Mouse (Mus musculus) urinary bladder, postnatal 36 days (tissue): ENCODE results near the gene Pdzk1.
A peak's percentile ranks its signal among the peaks of the same experiment; 100 is the strongest.

ENCODE experiments used
- DNase-seq, 2 experiments: peaks; one replicate each; pipeline ENCODE4 v3.0.0; 2022; ENCODE audit warnings: low spot score in 2 of 2, mixed read lengths in 1 of 2

Pdzk1 gene

DNA sequence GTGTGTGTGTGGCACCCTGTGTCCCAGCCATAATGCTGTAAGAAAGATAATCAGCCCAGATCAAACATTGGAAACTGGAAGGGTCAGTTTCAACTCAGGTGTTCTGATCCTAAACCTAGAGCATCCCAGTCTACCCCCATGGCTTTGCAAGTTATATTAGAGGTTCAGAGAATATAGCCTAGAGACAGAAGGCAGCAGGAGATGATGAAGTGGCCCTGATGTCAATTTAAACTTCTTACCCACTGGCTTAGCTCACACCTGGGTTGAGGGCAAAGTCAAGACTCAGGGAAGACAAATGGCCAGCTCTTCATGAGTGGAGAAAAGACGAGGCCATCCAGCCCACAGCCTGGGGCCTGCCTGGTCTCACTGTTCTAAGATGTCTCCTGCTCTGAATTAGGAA, at the start of gene Pdzk1, which contains the start of gene Cd160:
TSS of gene Pdzk1 (plus strand) at position 301 of the 400 bp plus-strand sequence.
TSS of gene Cd160 (minus strand) at position 368 of the 400 bp plus-strand sequence.
- no peak for DNase-seq

DNA sequence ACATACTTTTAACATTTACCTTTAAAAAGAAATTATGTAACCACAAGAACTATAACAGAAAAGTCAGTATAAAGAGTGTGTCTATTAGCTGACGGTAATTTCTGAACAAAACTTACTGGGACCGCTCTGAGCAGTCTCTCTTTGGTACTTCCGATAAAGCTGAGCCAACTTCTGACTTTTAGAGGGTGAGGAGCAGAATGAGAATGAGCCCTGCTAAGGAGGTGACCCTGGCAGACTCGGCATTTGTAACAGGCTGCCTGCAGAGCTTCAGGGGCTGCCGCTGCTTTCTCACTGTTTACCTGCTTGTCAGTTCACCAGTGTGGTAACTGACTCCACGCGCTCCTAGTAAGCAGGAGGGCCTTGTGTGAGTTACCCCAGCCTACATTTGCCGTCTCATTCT, 46.8 kb upstream of the Pdzk1 start:
- DNase-seq, result no peak

DNA sequence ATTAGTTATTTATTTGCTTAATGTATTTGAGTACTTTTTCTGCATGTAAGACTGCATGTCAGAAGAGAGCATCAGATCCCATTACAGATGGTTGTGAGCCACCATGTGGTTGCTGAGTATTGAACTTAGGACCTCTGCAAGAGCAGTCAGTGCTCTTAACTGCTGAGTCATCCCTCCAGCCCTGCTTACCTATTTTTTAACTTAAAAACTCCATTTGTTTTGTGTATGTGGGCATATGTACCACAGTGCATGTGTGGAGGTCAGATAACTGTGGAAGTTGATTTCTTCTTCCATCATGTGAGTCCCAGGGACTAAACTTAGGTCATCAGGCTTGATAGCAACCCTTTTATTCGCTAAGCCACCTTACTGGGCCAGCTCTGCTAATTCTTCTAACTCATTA, 41.3 kb upstream of the Pdzk1 start:
- no peak for DNase-seq

DNA sequence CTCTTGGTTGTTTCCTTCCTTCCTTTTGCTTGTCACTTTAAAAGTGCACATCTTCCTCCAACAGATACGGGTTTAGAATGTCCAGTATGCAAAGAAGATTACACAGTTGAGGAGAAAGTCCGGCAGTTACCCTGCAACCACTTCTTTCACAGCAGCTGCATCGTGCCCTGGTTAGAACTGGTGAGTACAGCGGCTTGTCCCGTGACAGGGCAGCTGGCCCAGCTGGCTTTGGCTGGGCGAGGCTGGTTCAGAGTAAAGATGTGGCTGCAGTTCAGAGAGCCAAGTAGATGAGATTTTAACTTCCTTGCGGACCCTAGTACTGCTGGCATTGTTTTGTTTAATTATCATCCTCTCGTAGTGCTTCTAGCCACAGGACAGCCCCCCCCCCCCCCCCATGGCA, 40.6 kb upstream of the Pdzk1 start:
- no peak for DNase-seq

DNA sequence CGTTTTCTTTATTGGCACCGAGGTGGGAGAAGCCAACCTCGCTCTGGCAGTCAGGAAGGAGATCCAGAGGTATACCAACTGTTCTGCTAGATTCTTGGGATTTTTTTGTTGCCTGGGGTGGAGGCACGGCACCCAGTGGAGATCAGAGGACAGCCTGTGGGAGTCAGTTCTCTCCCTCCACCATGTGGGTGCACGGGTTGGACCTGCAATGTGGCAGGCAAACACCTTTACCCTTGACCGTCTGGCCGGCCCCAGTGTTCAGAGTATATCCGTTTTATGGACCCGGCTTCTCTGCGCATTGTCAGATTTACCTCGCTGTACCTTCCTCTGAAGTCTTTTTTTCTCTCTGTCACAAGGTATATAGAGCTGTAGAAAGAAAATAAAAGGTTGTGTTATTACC, 28.8 kb upstream of the Pdzk1 start:
- no peak for DNase-seq

DNA sequence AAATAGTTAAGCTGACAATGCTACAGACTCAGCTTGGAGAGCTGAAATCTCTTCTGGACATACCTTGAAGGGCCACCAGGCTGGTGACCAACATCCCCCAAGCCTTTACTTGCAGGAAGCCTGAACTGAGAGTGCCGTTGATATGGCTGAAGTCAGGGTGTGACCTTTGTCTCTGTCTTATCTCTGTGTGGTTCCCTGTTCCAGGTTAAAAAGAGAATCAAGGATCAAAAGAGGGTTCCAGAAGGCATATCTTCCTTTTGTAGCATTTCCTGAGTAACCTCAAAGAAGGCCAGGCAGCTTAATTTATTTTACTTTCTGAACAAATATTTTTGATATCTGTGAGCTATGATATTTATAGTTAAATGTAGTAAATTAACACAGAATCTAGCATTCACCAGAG, 26.9 kb upstream of the Pdzk1 start:
- no peak for DNase-seq

DNA sequence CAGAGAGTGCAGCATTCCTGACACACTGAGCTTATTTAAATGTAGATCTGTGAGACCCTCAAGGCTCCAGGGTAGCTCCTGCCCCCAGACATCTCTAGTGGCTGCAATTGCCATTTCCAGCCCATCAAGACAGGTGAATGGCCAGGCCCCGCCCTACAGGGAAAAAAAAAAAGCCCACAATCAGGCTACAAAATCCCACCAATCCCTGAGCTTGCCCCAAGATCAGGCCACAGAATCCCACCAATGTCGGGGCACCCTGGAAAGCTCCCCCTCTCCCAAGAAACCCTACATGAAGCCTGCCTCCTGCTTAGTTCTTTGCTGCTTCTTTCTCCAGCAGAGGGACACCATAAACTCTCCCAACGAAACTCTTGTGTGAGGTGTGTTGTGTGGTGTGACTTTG, 20.9 kb upstream of the Pdzk1 start:
- no peak for DNase-seq

DNA sequence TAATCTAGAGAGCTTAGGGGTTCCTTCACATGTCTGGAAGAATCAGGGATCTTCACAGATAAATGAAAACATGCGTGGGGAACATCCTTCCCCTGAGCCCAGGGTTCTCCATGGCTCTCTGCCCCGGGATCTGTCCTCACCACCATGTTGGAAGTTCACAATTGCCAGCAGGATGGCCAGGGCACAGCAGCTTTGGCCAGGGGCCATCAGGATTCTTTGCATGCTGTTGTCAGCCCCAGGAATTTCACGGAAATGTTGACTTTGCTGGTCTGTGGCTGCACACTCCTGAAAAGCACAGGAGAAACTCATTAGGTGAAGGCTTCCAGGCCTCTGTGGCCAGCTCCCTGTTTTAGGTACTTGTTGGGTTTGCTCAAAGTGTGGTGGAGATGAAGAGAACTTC, 20.4 kb upstream of the Pdzk1 start:
- no peak for DNase-seq

DNA sequence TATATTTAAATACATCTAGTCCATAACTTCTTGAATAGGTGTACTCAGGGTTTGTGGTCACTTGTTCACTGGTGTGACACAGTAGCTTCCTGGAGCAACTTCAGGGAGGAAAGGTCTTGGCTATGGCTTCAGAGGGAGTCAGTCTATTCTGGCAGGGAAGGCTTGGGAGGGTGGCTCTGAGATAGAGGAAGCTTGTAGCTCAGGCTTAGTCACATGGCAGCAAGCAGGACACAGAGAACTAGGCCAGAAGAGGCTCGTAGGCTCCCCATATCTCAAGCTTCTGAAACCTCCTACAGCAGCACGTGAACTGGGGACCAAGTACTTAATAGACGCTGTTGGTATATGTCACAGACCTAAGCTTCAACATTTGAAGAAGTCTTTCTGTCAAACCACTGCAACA, 17.9 kb upstream of the Pdzk1 start:
- no peak for DNase-seq

DNA sequence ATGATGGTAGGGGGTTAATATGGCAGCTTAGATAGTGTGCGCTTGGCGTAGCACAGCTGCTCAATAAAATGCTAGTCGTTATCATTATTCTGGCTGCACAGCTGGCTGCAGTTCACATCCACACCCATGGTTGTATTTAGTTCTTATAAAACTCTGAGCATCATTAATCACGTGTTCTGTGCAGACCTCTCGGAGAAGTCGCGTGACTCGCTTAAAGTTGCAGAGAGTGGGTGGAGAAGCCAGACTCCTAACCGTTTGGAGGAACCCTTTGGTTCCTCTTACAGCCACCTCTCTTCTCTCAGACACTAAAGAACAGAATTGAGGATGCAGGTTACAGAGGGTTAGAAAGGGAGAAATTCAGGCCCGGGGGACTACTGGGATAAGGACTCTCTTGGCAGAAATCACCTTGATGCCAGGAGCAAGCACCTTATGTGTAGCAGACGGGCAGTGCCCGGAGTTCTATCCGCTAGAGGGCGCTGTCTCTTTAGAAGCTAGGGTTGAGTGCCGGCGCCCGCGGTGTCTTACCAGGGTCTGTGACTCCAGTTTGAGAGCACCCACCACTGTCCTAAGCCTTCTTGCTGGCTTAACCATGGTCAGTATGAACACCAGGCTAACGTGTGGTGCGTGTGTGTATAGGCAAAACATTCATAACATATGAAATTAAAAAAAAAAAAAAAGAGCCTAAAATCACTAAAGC, 16.5 kb upstream of the Pdzk1 start:
- DNase-seq, result peak; percentile 71 to 72

DNA sequence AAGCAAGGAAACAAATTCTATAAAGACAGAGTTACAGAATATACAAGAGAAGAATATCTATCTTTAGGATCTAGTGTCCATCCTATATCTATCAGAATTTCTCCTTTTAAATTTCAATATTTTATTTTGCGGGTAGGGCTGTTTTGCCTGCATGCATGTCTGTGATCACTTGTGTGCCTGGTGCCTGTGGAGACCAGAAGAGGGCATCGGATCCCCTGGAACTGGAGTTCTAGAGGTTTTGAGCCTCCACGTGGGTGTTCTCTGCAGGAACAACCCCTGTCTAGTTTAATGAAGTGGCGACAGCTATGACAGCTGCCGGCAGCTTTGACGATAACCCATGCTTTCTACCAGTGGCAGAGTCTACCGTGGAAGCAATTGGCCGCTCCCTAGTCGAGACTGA, 16.0 kb upstream of the Pdzk1 start:
- peak; percentile 23 to 26 for DNase-seq

DNA sequence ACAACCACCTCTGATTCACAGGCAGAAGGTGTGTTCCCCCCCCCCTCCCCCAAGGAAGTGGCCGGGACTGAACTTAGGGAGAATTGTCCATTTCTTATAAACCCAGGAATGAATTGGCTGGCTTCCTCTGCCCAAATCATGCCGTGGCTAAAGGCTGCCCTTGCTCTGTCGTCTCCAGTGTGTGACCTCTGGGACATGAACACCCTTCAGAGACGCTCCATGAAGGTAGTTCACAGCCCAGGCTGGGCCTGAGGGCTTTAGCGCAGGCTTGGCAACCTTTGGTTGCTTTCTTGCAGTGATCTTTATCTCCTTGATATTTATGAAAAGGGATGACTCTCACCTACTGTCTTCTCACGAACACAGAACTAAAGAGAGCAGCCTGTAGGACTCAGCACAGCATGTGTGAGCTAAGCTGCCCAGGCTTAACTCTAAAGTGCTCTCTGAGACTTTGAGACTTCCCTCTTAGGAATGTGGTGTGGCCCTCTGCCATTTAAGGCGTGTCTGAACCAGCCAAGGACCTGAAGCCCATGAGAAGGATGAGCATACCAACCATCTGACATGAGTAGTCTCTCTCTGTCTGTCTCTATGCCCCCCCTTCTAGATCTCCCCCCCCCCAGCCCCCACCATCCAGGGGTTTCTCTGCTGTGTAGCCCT, 15.4 kb upstream of the Pdzk1 start:
- no peak for DNase-seq

DNA sequence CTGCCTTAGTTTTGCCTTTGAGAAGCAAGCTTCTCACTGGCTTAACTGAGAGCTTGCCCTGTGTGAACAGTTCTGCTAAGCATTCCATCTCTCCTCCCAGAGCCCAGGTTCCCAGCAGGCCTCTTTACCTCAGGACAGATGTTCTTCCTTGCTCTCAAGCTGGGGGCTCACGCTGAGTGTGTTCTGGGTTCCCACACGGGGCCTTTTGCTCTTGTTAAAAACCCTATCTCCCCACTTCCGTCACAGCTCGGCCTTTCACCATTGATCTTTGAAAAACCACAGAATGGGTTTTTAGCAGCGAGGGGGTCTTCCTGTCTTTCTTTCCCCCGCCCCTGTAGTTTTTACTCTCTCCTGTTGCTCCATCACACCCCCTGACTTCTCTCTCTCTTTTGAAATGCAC, 14.7 kb upstream of the Pdzk1 start:
- no peak for DNase-seq

DNA sequence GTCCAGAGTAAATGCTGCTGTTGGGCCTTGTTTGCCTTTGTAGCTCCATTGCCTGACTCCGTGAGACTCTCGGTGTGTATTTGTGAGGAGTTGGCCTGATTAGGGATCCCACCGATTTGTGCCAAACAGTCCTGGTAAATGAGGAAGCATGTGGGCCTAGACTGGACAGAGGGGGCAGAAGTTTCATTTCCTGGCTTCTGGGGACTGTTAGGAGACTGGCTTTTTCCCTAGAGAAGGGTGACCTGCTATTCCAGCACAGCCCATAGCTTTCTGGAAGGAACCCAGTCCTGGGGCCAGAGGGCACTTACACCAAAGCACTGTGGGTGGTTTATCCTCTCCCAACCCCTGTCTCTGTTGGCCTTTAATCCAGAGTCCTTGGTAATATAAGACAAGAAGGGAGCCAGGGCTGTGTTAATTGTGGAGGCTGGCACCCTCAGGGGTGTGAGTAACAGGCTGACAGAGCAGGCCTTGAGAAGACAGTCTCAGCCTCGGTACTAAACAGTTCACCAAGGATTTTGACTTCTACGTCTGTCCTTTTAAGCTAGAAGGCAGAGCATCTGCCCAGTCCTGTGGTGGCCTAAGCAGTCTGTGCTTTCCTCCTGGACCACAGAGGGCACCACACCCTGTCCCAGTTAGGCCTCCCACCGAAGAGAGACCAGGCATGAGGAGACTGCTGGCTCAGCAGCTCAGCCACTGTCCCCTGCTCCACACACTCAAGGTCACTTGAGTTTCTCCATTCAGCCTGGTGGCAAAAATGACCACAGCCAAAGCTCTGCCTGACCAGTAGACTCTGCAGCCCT, 8.8 kb upstream of the Pdzk1 start:
- no peak for DNase-seq

DNA sequence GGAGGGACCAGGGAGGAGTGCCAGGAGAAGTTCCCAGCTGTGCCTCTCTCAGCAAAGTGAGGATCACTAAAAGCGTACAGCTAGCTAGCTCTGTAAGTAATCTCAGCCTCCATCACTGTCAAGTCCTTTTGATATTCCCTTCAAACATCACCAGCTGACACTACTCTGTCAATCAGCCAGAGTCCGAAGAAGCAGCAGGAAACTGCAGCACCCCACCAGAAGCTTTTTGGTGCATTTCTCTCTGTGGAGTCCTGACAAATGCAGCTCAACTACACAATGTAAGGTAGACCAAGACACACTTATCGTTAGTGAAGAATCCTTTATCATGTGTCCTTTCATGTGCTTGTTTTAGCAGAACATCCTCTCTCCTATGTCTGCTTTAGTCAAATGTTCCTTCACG, 7.5 kb upstream of the Pdzk1 start:
- no peak for DNase-seq

DNA sequence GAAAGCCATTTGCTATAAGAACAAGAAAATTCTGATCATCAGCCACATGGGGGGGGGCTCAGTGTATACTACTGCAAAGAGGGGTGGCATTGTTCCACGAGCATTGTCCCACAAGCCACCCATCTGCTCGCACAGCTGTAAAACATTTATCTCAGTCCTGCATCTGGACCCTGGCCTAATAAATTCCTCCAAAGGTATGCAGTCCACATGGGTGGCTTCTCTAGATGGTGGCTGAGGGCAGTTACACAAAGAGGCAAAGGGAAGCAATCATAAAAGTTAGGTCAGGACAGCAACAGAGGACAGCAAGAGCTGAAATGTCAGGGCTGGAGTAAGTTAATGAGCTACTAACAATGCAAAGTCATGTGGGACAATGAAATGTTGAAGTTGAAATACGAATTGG, 5.4 kb upstream of the Pdzk1 start:
- no peak for DNase-seq

DNA sequence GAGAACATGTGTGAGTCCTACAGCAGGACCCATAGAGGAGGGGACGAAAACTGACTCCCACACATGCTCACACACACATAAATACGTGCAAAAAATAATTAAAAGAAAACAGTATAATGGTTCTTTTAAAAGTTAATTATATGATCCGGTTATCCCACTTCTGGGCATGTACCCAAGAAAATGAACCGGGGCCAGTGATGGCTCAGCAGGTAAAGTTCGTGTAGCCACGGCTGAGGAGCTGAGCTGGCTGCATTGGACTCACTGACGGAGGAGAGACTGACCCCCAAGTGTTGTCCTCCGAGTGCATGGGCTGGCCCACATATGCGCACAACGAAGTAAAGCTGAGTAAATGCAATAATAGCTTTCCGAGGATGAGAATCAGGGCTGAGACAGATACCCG, 4.5 kb upstream of the Pdzk1 start:
- no peak for DNase-seq

DNA sequence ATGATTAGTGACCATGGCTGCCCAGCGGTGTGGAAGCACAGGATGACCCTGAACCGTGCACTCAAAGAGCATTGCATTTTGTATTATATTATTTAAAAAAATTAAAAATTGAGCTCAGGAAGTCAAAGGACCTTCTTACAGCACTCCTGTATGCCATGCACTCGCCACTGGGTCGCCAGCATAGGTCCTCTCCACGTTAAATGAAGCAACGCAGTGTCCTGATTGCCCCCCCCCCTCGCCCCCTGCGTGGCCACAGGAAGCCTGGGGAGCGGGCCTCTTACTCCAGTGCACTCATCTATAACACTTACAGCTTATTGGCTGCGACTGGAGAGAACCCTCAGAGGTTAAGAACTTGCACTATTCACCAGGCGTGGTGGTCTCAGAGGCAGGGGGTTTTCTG, 3.8 kb upstream of the Pdzk1 start:
- no peak for DNase-seq

DNA sequence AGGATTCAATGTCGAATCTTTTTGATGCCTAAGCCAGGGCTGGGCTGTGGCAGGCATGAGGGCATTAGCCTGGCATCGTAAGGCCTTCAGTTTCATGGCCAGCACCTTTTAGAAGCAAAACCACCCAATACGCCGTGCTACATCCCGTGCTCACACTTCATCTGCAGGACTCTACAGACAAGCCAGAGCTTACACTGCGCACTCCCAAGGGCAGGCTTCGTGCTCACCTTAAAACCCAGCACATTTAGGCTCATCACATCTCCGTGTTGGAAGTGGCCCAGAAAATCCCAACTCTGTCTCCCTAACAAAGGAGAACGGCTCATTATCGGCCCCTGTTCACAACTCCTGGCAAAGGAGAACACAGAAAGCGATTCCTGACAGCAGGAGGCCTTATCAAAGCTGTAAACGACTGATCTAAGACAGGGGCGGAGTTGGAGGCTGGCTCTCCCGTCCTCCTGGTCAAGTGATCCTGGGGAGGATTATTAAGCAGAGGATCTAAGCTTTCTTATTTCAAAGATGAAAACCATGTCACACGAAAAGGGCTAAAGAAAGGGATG, 698 bp upstream of the Pdzk1 start:
- no peak for DNase-seq

DNA sequence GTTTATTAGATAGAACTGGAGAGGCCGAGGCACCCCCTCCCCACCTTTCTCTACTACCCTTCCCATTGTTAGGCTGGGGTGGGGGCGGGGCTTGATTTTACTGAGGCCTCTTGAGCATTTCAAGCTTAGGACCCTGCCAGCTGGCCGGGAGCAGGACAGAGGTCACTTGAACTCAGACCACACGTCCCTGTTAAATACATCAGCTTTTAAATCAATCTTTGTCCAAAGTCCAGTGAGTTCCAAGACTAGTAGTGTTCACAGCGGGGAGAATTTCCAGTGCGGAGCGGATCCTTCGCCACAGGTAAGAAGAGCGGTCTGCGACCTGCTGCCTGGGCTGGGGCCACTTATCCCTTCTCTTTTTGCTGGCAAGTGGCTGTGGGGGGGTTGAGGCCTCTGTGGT, 772 bp downstream of the Pdzk1 start:
- no peak for DNase-seq

DNA sequence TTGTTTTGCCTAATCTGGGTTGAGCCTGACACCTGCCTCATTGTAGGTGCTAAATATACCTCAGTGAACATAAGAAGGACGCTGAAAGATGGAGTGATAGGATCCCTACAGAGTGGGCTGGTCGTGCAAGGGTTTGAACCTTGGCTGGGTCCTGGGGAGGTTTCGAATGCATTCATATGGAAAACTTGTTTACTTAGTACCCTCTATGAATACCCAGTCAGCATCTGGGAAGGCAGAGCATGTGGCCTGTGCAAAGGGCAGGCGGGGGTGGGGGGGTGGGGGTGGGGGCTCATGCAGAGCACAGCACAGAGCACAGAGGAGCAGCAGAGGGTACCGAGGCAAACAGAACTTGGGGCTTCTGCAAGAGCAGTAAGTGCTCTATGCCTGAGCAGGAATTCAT, 3.8 kb downstream of the Pdzk1 start:
- no peak for DNase-seq

DNA sequence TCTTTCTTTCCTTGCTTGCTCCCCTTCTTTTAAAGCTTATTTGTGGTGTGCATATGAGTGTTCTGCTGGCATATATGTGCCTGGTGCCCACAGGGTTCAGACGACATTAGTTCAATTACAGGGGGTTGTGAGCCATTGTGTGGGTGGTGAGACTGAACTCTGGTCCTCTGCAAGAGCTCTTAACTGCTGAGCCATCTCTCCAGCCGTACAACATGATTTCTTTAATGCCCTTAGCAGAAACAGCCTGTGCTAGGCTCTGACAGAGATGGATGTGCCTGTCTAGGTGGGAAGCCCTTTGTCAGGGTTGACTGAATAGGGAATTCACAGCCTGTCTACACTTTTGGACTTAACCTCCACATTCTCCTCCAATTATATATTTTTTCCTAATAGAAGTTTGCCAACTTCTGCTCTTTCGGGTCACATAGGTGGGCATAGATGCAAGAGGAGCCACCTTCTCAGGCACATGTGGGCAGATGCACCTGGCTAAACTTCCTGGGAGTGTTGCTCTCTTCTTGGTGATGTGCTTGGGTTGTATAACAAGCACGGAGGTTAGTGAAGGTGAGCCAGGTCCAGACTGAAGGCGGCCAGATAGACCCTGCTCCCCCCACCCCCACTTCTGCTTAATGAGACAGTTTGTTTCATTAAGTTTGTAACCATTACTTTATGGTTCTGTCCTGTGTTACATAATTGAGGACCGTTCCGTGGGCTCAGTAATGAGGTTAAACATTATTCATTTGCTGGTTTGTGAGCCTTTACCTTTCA, 5.7 kb downstream of the Pdzk1 start:
- no peak for DNase-seq
